Mouse (Mus musculus): ENCODE measurements at regions not wholly inside any gene's neighbourhood (a gene's known extent, or its start where the extent isn't known, plus 50 kb on each side); places are given as distances from the start of the nearest gene placed in this dataset.

DNA sequence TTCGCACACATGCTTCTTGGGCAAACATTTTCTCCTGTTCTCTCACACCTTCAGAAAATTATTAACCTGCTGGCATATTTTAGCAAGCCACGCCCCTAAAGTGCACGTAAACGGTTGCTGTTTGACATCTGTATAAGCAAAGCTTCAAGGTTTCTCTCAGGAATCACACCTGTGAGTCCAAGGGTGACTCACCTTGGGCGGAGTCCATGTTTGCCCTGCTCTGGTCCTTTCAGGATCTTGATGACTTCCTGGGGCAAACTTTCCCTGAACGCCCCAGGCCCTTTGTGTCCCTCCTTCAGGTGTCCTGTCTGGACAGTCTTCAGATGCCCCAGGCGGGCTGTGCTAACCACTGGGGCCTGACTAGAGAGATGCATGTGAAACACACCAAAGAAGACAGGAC lies 137.1 kb upstream of the Hs6st1 start:
- Histone ChIP-seq H3K4me2 (ENCODE audit: low read depth) (no peak overlapping the region), H3K27ac (ENCODE audit: low read depth, low read length) (no peak overlapping the region), H3K9me3 (ENCODE audit: low read length) (no peaks in the 10 kb centered on the region), H3K27me3 (ENCODE audit: insufficient read depth, low read length) (no peaks in the 10 kb centered on the region), H3K9ac (no peak overlapping the region), H3K4me3 (ENCODE audit: low read depth, low read length) (no peak overlapping the region), H3K4me1 (ENCODE audit: insufficient read depth) (0 out of 2 replicates have a peak, but pooled peaks cover 6% of the 10 kb centered on the region), H3K36me3 (ENCODE audit: insufficient read depth) (no peaks in the 10 kb centered on the region)
- ATAC-seq (no peak), DNase-seq (no peak)
- whole genome bisulfite sequencing, result 91% methylated on average over 7 of the region's 7 CpGs
- no peak for TF ChIP-seq CTCF (IDR thresholded peaks at IDR 0.05; ENCODE audit: low read depth)

- Histone ChIP-seq H3K36me3 (ENCODE audit: insufficient read depth) (no peaks in the 10 kb centered on the region), H3K27ac (ENCODE audit: low read depth, low read length) (no peak overlapping the region), H3K9me3 (ENCODE audit: low read length) (no peaks in the 10 kb centered on the region), H3K27me3 (ENCODE audit: insufficient read depth, low read length) (no peaks in the 10 kb centered on the region), H3K9ac (no peak overlapping the region), H3K4me3 (ENCODE audit: low read depth, low read length) (no peak overlapping the region), H3K4me2 (ENCODE audit: low read depth) (no peak overlapping the region), H3K4me1 (ENCODE audit: insufficient read depth) (0 out of 2 replicates have a peak, but pooled peaks cover 8% of the 10 kb centered on the region)
- no peak for DNase-seq
- ATAC-seq, result no peak
- TF ChIP-seq CTCF (IDR thresholded peaks at IDR 0.05; ENCODE audit: low read depth), result no peak
- WGBS, result 89% methylated on average over 7 of the region's 7 CpGs
Observed at GRCm38 (mm10) chr1:35933511-35933910, 134.7 kb upstream of the Hs6st1 start.

GRCm38 (mm10) chr1:35935099-35935651 lies 133.0 kb upstream of the Hs6st1 start:
- H3K4me3 ChIP-seq (ENCODE audit: low read depth, low read length), result no peak overlapping the region
- H3K4me1 ChIP-seq (ENCODE audit: insufficient read depth), result 0 out of 2 replicates have a peak, but pooled peaks cover 8% of the 10 kb centered on the region
- DNase-seq, result peak; percentile 64
- H3K9me3 ChIP-seq (ENCODE audit: low read length), result no peaks in the 10 kb centered on the region
- no peak overlapping the region for H3K4me2 ChIP-seq (ENCODE audit: low read depth)
- no peak for TF ChIP-seq CTCF (IDR thresholded peaks at IDR 0.05; ENCODE audit: low read depth)
- H3K36me3 ChIP-seq (ENCODE audit: insufficient read depth), result no peaks in the 10 kb centered on the region
- no peaks in the 10 kb centered on the region for H3K27me3 ChIP-seq (ENCODE audit: insufficient read depth, low read length)
- no peak overlapping the region for H3K9ac ChIP-seq
- peak; percentile 68 for ATAC-seq
- no peak overlapping the region for H3K27ac ChIP-seq (ENCODE audit: low read depth, low read length)
- WGBS, result 43% methylated on average over 7 of the region's 7 CpGs

GRCm38 (mm10) chr1:35936362-35937093 lies 131.7 kb upstream of the Hs6st1 start:
- Histone ChIP-seq H3K9me3 (ENCODE audit: low read length) (no peaks in the 10 kb centered on the region), H3K36me3 (ENCODE audit: insufficient read depth) (no peaks in the 10 kb centered on the region), H3K27ac (ENCODE audit: low read depth, low read length) (no peak overlapping the region), H3K9ac (no peak overlapping the region), H3K27me3 (ENCODE audit: insufficient read depth, low read length) (no peaks in the 10 kb centered on the region), H3K4me2 (ENCODE audit: low read depth) (no peak overlapping the region), H3K4me3 (ENCODE audit: low read depth, low read length) (no peak overlapping the region), H3K4me1 (ENCODE audit: insufficient read depth) (0 out of 2 replicates have a peak, but pooled peaks cover 8% of the 10 kb centered on the region)
- ATAC-seq, result 0 out of 2 replicates have a peak, but pooled peaks have one; percentile 28
- DNase-seq, result no peak
- TF ChIP-seq CTCF (IDR thresholded peaks at IDR 0.05; ENCODE audit: low read depth), result no peak
- WGBS, result 62% methylated on average over 5 of the region's 5 CpGs

GRCm38 (mm10) chr1:35940236-35940635 lies 128.0 kb upstream of the Hs6st1 start:
- no peak overlapping the region for H3K9ac ChIP-seq
- 0 out of 2 replicates have a peak, but pooled peaks cover 2% of the 10 kb centered on the region for H3K4me1 ChIP-seq (ENCODE audit: insufficient read depth)
- H3K27ac ChIP-seq (ENCODE audit: low read depth, low read length), result no peak overlapping the region
- H3K4me3 ChIP-seq (ENCODE audit: low read depth, low read length), result no peak overlapping the region
- DNase-seq, result no peak
- TF ChIP-seq CTCF (IDR thresholded peaks at IDR 0.05; ENCODE audit: low read depth), result no peak
- ATAC-seq, result no peak
- H3K4me2 ChIP-seq (ENCODE audit: low read depth), result no peak overlapping the region
- 72% methylated on average over 2 of the region's 2 CpGs for WGBS
- H3K9me3 ChIP-seq (ENCODE audit: low read length), result no peaks in the 10 kb centered on the region
- H3K36me3 ChIP-seq (ENCODE audit: insufficient read depth), result no peaks in the 10 kb centered on the region
- no peaks in the 10 kb centered on the region for H3K27me3 ChIP-seq (ENCODE audit: insufficient read depth, low read length)

- Histone ChIP-seq H3K27me3 (ENCODE audit: insufficient read depth, low read length) (no peaks in the 10 kb centered on the region), H3K4me1 (ENCODE audit: insufficient read depth) (0 out of 2 replicates have a peak, but pooled peaks cover 2% of the 10 kb centered on the region), H3K27ac (ENCODE audit: low read depth, low read length) (no peak overlapping the region), H3K4me3 (ENCODE audit: low read depth, low read length) (no peak overlapping the region), H3K36me3 (ENCODE audit: insufficient read depth) (no peaks in the 10 kb centered on the region), H3K9me3 (ENCODE audit: low read length) (no peaks in the 10 kb centered on the region), H3K9ac (no peak overlapping the region), H3K4me2 (ENCODE audit: low read depth) (no peak overlapping the region)
- no peak for ATAC-seq
- 10% methylated on average over 8 of the region's 8 CpGs for WGBS
- DNase-seq, result no peak
- TF ChIP-seq CTCF (IDR thresholded peaks at IDR 0.05; ENCODE audit: low read depth), result no peak
Observed at GRCm38 (mm10) chr1:35941642-35942077, 126.5 kb upstream of the Hs6st1 start.

DNA sequence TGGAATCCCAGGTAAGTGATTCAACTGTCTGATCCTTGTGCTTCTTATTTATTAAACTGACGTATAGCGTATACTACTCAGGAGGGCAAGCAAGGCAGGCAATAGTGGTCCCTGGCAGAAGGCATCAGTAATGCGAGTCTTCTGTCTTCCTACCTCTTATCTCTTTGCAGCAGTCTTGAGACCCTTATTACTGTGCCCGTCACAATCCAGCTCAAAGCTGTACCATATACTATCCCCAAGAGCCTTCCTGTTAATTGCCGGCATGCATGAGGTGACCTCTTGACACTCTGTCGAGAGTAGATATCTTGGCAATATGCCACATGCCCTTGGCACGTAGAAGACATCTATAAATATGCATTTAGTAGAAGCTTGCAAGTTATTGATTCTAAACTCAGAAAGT lies 126.0 kb upstream of the Hs6st1 start:
- no peak overlapping the region for H3K27ac ChIP-seq (ENCODE audit: low read depth, low read length)
- no peak overlapping the region for H3K4me2 ChIP-seq (ENCODE audit: low read depth)
- H3K9me3 ChIP-seq (ENCODE audit: low read length), result no peaks in the 10 kb centered on the region
- no peaks in the 10 kb centered on the region for H3K27me3 ChIP-seq (ENCODE audit: insufficient read depth, low read length)
- no peak overlapping the region for H3K9ac ChIP-seq
- ATAC-seq (no peak), DNase-seq (no peak)
- H3K4me3 ChIP-seq (ENCODE audit: low read depth, low read length), result no peak overlapping the region
- 51% methylated on average over 7 of the region's 7 CpGs for WGBS
- no peak for TF ChIP-seq CTCF (IDR thresholded peaks at IDR 0.05; ENCODE audit: low read depth)
- no peaks in the 10 kb centered on the region for H3K36me3 ChIP-seq (ENCODE audit: insufficient read depth)
- H3K4me1 ChIP-seq (ENCODE audit: insufficient read depth), result no peaks in the 10 kb centered on the region
